Mouse (Mus musculus) small intestine, adult 2 months (tissue): ENCODE measurements around the gene Gm10577.

Source experiments
- CTCF ChIP-seq: fragments of 200-500 bp; IDR thresholded peaks from 2 replicates; pipeline ENCODE4 v1.5.1; 2012; ENCODE audit warnings: low read depth, mild to moderate bottlenecking, control low read depth, inconsistent platforms, low read length, moderate library complexity, mixed read lengths; ENCODE audit not compliant: insufficient replicate concordance, insufficient read length; ENCODE audit errors: extremely low read depth
- POLR2A ChIP-seq: fragments of 200-500 bp; IDR thresholded peaks from 2 replicates; pipeline ENCODE4 v1.6.1; 2012; ENCODE audit warnings: low read depth, mild to moderate bottlenecking, control low read depth, inconsistent platforms, low read length, moderate library complexity

GRCm38 (mm10) chr4:101033047-101033446, 12.6 kb upstream of the Gm10577 start:
- TF ChIP-seq POLR2A, result no peak
- no peak for TF ChIP-seq CTCF
